Mouse (Mus musculus) spleen, adult 12 weeks (tissue): ENCODE measurements around the gene Pitpna.
A peak's percentile ranks its signal among the peaks of the same experiment; 100 is the strongest.

Source experiments
- DNase-seq: peaks from one replicate; pipeline ENCODE4 v3.0.0; 2022; ENCODE audit warnings: low spot score

Gene Pitpna

DNA sequence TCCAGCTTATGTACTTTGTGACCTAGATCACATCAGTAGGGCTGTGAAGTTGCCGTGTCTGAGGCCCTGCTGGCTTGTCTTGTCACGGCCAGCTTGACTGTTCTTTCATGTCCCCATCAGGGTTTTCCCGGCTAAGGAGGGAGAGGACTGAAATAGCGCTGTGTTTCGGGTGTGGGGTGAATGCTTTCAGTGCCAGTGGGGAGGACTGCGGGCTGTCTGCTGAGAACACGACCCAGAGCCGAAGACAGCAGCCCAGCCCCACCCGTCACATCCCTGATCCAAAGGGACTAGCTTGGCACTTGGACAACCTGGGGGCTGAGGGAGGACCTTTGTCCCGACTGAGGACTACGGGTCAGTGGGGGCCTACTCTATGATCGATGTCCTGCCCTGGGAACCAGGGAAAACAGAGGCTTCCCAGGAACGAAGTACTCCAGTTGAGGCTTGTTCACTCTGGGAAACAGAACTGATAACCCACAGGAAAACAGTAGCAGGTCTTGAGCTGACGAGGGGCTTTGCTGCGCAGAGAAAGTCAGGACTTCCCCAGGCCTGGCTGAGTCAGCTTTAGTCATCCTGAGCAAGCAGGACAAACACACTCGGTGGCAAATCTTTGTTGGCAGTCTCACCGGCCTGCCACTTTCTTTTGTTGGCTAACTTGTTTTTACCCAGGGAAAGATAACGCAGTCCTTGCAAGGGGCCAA, 23.9 kb upstream of the Pitpna start:
- DNase-seq, result no peak

DNA sequence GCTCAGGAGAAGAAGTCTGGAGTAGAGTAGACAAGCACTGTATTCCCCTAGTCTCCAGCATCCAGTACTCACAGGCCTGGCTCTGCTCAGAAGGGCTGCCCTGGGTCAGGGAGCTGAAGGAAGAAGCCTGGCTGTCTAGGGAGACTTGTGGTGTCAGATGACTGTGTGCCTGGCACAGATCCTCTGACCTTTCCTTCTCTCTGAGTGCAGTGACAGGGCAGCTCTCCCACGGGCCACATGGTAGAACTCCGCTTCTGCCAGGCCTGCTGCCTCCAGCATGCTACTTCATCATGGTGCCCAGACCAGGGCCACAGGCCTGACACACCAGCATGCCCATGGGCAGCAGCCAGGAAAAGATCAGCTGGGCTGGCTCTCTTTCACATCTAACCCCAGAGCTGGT, 22.0 kb upstream of the Pitpna start:
- DNase-seq, result no peak

DNA sequence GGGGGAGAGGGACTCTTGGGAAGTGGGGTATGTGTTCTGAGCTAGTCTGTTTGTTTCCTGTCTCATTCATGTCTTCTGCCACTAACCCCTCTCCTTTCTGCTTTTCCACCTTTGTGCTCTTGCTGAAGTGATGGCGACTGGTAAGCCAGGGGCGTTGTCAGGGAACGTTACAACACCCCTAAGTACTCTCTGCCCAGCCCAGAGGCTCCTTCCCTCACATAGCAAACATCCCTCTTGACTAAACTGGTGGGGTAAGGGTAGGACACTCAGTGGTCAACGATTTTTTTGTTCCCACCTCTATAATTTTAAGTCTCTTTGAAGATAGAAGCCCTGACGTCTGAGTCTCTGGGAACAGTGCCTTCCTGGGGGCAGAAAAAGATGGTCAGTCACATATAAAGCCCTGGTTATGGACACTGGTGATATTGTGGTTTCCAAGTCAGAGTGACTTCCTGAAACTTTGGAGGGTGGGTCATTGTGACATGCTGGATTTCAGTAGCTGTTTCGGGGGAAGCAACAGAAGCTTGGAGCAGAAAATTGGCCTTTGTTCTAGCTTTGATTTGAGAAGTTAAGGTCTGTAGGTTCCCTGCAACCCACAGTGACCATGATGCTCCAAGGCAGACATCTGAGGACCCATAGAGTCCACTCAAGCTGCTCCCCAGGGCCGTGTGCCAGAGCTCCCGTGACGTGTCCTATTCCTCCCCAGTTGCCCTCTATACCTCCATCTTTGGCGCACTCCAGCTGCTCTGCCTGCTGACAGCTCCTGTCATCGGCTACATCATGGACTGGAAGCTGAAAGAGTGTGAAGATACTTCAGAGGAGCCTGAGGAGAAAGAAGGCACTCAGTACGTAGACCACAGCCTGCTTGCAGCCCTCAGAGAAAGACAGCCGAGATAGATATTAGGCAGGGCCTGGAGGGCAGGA, 21.4 kb upstream of the Pitpna start:
- no peak for DNase-seq

DNA sequence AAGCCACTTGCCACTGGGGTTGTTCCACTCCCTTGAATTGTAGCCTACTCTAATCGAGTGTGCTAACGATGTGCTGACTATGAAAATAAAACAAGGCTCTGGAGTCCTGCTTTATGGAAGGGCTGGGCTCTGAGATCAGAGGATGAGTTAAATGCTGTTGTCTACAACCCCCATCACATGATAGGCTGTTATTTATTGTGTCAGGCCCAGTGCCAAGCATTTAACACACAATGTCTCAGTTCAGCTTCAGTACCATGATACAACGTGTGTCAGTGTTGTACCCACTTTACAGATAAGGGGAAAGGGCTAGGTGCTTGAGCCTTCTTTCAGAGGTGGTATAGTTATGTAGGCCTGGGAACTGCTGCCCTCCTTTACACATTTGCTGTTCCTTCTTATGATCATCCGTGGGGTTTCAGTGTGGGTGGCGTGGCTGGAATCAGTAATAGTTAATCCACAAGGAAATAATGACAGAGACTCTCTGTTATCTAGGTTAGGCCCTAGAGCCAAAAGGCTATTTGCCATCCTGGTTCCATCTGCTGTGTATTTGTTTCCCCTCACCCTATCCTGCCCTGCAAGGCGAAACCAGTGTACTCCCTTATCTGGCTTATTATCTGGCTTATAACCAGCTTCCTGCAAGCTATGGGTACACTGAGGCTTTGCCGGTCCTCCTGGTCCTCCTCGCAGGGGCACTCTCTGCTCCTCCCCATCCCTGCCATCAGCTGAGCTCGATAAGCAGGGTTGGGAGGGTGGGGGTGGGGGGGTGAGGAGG, 20.4 kb upstream of the Pitpna start:
- no peak for DNase-seq

DNA sequence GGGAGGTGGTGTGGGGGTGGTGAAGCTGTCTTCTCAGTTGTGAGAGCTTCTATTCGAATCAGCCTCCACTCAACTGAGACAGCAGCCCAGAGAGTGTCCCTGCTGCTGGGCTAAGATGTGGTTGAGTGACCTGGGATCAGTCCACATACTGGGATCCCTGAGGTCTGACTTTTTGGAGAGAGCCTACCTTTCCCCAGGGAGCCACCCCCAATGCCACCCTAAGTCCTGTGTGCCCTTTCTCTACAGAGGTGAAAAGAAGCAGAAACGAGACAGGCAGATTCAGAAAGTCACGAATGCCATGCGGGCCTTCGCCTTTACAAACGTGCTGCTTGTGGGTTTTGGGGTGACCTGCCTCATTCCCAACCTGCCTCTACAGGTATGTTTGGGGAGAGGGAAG, 19.8 kb upstream of the Pitpna start:
- DNase-seq, result no peak

DNA sequence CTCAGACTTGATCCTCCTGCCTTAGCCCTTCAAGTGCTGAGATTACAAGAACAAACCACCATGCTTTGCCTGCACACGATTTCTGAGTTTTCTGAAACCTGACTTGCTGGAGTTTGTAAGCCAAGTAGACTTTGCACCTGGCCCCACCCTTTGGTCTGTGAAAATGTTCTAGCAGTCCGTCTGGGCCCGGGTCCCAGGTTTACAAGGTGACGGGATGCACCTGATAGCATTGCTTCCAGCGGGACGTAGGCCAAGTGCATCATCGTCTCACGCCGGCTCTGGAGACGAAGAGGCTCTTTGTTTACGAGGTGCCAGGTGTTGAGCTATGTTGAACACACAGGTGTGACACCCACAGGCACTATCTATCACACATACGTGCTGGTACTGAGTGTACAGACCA, 18.9 kb upstream of the Pitpna start:
- DNase-seq, result no peak

DNA sequence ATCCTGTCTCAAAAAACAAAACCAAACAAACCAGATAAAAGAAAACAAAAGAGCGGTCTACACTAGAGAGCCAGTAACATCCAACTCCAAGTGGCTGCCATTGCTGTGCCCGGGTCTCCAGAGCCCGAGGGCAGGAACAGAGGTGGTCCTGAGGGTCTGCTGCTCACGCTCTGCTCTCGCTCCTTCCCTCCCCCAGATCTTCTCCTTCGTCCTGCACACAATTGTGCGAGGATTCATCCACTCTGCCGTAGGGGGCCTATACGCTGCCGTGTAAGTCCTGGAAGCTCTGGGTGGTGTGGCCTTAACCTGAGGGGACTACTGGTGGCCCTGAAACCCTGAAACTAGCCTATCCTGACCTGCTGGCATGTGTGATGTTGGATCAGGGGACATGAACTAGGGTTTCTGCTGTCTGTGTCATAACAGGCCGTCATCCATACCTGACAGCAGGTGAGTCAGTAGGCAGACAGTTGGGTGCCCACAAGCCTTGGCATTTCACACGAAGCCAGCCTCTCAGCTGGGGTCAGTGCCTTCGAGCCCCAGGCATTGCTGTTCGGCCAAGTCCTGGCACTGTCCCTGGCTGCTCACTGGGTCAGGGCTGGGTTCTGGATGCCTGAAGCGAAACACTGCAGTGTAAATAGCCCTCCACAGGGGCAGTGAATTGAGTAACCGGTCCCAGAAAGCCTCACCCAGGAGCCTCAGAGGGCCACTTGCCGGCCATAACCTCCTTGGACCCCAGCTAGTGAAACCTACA, 17.3 kb upstream of the Pitpna start:
- no peak for DNase-seq

DNA sequence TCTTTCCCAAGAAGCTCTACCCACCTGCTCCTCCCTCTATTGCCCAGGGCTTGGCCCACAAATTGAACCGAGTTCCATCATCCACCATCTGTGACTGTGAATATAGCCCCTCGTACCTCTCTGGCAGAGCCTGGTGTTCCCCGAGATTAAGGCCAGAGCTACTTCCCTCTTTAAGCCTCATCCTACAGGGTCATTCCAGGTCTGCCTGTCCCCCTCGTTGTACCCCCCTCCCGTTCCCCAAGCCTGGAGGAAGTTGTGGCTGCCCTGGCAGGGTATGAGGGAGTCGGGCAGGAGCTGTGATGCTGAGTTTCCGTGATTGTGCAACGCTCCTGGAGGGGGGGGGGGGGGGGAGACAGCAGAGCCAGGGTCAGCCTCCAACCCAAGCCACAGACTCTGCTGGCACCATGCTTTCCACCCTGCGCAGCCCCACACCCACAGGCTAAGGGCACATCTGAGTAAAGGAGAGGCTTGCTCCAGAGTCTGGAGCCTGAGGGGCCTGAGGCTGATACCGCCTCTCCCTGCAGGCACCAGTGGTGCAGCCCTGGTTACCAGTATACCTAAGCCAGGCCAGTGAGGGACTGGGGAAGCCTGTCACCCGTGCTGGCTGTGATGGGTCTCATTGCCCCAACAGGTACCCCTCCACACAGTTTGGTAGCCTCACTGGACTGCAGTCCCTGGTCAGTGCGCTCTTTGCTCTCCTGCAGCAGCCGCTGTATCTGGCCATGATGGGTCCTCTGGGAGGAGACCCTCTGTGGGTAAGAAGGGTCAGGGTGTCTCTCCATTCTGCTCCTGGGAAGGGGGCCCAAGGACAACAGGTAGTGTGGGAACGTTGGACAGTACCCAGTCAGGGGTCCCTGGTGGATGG, 16.5 kb upstream of the Pitpna start:
- no peak for DNase-seq

DNA sequence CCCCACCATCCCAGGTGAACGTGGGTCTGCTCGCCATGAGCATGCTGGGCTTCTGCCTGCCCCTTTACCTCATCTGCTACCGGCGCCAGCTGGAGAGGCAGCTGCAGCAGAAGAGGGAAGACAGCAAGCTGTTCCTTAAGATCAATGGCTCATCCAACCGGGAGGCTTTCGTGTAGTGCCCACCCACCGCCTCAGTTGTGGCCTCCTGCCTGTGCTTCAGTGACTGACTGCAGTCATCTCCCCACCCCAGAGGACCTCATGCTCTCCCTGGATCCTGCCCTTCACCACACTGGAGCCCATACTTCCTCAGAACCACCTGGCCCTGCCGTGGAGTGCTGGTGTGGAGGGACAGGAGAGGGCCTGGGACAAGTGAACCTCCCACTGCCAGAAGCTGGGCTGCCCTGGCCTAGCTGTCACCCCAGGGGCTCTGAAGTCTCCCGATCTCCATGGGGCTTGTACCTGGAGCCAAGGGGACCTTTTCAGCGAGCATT, 15.6 kb upstream of the Pitpna start:
- DNase-seq, result no peak

DNA sequence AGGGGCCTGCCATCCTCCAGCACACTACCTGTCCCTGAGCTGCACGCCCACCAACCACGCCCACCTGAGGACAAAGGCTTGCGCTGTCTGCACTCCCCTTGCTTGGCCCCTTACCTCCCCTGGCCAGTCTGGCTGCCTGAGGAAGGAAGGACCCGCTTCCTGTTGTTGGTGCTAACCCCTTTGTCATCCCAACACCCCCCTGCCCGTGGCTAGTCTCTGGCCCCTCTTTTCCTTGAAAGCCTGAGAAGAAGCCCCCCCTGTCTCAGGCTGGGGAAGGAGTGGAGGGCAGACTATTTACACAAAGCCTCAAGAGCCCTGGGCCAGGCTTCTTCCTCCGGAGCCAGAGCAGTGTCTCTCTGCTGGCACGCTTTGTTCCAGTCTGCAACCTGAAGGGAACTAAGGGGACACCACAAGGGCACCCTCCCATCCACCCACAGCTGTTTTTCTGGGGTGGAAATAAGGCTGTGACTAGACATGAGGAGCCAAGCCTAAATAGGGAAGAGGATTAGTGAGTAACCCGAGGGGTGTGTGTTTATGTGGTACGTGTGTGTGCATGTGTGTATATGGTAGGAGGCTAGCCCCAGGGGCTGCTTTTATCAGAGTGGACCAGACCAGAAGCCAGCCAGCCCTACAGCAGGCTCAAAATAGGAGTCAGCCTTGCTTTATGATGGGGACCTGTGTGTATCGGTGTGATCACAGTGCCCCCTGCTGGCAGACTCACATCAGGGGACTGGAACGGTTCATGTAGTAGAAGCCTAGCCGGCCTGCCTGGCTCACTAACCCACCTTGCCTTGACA, 14.8 kb upstream of the Pitpna start:
- peak; percentile 80 for DNase-seq

DNA sequence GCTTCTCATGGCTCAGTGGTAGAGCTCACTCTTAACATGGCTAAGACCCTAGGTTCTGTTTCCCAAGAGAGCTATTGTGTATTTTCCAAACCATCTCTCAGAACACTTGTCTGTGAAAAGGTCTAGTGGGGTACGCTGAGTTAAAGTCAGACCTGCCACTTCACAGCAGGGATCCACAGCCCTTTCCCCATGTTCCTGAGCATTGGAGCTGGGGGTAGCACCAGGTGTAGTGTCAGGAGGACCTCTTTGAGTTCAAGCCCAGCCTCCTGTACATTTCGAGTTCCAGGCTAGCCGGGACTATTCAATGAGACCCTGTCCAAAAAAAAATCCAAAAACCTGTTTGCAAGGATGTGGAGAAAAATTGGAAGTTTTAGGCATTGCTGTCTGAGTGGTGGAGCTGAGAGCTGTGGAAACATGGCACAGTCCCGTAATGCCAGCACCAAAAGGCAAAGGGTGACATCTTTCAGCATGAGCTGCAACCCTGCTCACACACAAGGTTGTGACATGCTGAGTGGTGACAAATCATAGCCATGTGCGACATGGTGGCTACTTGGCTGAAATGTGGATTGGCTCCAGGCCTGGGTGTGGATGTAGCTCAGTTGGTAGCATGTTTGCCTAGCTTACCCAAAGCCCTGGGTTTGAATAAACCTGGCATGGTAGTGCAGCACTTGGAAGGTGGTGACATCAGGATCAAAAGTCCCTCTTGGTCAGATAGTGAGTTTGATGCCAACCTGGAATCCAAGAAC, 13.3 kb upstream of the Pitpna start:
- DNase-seq, result no peak

DNA sequence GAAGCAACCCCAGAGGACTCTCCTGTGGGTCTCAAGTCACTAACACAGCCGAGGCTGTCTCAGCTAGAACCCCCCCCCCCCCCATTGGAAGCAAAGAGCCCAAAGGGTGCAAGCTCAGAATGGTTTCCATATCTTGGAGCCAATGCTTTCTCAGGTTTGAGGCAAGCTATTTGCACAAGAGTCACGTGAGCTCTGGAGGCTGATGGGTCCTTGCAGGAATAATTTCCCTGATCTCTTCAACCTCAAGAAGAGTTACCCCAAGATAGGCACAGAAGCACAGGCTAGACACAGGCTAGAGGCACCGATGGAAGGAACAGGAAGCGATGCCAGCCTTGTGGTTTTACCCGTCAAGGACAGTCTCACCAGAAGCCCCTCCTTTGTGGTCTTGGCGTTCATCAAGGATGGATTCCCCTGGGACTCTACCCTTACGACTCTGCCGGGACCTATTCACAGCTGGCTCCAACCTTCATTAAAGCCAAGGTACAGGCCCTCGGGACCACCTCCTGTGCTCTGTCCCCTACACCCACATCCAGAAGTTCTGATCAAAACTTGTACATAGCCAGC, 12.3 kb upstream of the Pitpna start:
- no peak for DNase-seq

DNA sequence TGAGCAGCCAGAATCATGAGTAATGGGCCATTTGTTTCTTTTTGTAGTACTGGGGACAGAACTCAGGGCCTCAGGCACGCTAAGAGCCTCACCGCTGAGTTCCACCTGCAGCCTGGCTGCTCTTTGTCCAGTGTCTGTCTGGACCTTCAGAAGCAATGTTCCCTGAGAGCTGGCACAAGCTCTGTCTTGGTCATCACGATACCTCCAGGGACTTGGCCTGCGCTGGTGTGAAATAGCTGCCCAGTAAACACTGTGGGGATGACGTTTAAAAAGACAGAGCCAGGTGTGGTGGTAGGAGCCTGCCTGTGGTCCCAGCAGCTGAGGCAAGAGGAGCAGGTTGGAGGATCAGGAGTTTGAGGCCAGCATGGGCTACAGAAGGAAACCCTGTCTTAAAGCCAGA, 9.3 kb upstream of the Pitpna start:
- no peak for DNase-seq

DNA sequence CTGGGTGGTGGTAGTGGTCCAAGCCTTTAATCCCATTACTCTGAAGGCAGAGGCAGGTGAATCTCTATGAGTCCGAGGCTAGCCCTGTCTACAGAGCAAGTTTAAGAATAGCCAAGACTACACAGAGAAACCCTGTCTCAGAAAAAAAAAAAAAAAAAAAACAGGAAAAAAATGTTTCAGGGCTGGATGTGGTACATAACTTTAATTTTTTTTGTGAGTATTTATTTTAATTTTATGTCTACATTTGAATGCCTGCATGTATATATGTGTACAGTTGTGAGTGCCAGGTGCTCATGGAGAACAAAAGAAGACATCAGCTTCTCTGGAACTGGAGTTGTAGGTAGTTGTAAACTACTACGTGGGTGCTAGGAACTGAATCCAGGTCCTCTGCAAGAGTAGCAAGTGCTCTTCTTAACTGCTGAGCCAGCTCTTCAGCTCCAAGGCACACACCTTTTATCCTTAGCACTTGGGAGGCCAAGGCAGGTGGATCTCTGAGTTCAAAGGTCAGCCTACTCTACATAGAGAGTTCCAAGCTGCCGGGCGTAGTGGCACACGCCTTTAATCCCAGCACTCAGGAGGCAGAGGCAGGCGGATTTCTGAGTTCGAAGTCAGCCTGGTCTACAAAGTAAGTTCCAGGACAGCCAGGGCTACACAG, 6.3 kb upstream of the Pitpna start:
- no peak for DNase-seq

DNA sequence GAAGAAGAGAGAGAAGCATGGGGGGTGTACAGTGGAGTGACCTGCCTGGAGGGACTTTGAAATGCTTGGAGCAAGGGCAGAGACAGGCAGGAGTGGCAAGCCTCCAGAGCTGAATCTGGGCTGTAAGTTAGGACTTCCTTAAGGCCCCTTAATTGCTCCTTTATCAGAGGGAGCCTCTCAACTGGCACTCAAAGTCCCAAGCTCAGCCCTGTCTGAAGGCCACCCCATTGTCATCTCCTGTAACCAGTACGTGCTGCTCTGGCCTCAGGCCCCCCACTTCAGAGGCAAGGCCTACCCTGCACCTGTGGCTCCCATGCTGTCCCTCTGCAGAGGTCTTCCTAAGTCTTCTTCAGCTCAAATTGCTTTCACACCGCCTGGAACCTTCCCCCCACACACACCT, 4.4 kb upstream of the Pitpna start:
- no peak for DNase-seq

DNA sequence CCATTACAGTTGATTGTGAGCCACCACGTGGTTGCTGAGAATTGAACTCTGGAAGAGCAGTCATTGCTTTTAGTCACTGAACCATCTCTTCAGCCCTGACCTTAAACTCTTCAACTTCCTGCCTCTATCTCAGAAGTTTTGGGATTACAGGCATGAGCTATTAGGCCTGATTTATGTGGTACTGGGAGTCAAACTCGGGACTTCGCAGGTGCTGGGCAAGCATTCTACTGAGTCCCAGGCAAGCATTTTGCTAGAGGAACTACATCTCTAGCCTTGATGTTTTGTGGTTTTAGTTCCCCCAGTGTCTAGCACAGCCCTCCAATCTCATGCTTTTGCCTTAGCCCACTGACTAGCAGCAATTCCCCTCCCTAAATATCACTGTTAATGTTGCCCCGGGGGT, 2.8 kb upstream of the Pitpna start:
- no peak for DNase-seq

DNA sequence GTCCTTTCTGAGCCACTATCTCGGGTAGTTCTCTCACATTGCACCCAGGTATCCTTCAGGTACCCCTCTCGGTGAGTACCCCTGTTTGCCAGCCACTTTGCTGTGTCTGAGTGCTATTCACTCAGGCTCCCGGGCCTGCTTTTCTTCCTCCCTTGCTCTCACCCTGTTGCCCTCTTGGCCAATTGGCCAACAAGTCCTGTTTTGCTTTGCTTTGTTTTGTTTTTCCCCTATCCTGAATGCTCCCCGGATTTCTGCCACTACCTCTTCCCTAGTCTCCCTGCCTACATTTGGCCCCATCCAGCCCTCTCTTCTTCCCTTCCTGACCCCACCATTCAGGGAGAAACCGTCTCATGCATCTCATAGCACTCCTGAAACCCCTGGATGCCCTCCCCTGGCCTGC, 1.9 kb upstream of the Pitpna start:
- DNase-seq, result no peak

DNA sequence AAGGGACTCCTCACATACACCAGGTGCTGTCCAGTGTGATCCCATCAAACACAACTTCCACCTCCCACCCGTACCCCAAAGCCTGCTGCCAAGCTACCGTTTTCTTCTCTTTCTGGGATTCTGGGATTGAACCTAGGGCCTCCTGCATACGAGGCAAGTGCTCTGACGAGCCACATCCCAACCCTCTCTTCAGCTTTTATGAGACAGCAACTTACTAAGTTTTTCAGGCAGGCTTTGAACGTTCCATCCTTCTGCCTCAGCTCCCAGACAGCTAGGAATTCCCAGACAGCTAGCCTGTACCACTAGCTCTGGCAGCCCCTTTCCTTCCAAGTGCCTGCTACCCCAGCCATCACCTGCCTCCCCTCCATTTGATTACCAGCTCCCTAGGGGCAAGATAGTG, 934 bp upstream of the Pitpna start:
- DNase-seq, result no peak
